Mouse (Mus musculus) layer of hippocampus, postnatal 36 days (tissue): ENCODE measurements around the gene Med20. TPM values are rescaled to one million over a fixed set of nuclear protein-coding genes. Genes with fewer than 3 reads are reported as not detected.

Experiments used
- total RNA-seq, 2 experiments: library from RNA; stranded (reverse); gene quantifications; 2 replicates each; pipeline ENCODE4 v1.2.3; 2021

Med20 gene
- total RNA-seq, 2 experiments from 2014 or later, result 34.1 to 40.4 TPM

Other genes starting within 250 kb of the Med20 start
- gene Mrps10, start 242.7 kb upstream of the Med20 start, total RNA-seq, result 10 to 100 TPM; 23.9 to 29.3 TPM
- gene Guca1b, start 226.2 kb upstream of the Med20 start, total RNA-seq, result 1 to 10 TPM; 1.8 to 1.9 TPM
- not detected for gene Guca1a, start 211.0 kb upstream of the Med20 start, total RNA-seq
- under 1 TPM; 0.10 to 0.33 TPM for gene AI661453, start 175.0 kb upstream of the Med20 start, total RNA-seq
- not detected for gene 1700001C19Rik, start 174.2 kb upstream of the Med20 start, total RNA-seq
- gene Taf8, start 109.3 kb upstream of the Med20 start, total RNA-seq, result 10 to 100 TPM; 20.9 to 22.3 TPM
- gene Ccnd3, start 106.5 kb upstream of the Med20 start, total RNA-seq, result 10 to 100 TPM; 35.2 to 44.3 TPM
- gene Bysl, start 90 bp upstream of the Med20 start, total RNA-seq, result 10 to 100 TPM; 17.2 to 18.3 TPM
- 1 to 10 TPM; 5.3 to 5.4 TPM for gene Gm20517, start within 50 bp of the Med20 start, total RNA-seq
- 10 to 100 TPM; 10.5 to 11.5 TPM for gene Usp49, start 19.1 kb downstream of the Med20 start, total RNA-seq
- 100 to 1,000 TPM; 192 to 223 TPM for gene Tomm6, start 76.8 kb downstream of the Med20 start, total RNA-seq
- 10 to 100 TPM; 24.2 to 25.9 TPM for gene Frs3, start 77.4 kb downstream of the Med20 start, total RNA-seq
- gene Gm21981, start 82.9 kb downstream of the Med20 start, total RNA-seq, result 1 to 10 TPM; 3.3 to 3.4 TPM
- gene Prickle4, start 83.2 kb downstream of the Med20 start, total RNA-seq, result 1 to 10 TPM; 3.9 to 4.4 TPM
- not detected for gene Pgc, start 115.3 kb downstream of the Med20 start, total RNA-seq
- 10 to 100 TPM; 11.5 to 13.9 TPM for gene Tfeb, start 125.4 kb downstream of the Med20 start, total RNA-seq
- under 1 TPM; 0.40 to 0.91 TPM for gene Mdfi, start 223.1 kb downstream of the Med20 start, total RNA-seq